Mouse (Mus musculus): ENCODE results near the gene Ctsd.
"Not testable (repeated sequence)": the region's sequence is repeated elsewhere in the genome, so short reads cannot be mapped to it uniquely, and the experiment has no call there.

The Ctsd gene

DNA sequence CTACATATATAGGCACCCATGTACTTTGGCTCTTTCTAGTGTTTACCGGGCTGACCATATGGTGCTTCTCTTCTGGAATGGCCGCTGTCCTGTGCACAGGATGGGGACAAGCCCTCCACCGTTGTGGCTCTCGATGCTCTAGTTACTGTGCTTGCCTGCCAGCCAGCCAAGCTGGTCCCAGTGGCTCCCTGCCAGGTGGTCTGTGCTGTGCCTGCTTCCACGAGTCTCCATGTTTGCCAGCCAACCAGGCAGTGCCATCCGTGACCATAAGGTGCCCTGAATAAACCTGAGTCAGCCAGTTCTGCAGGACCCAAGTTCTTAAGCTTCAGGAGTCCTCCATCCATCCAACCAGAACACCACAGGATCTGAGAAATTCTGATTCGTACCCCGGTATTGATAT is 52.7 kb downstream of the Ctsd start:
- no peak for DNase-seq (ENCODE audit: low spot score in 2 of 2)

- DNase-seq (ENCODE audit: low spot score in 2 of 2) = peak; percentile 77 to 80
Measured at GRCm38 (mm10) chr7:142334246-142334645, 53.6 kb downstream of the Ctsd start.

DNA sequence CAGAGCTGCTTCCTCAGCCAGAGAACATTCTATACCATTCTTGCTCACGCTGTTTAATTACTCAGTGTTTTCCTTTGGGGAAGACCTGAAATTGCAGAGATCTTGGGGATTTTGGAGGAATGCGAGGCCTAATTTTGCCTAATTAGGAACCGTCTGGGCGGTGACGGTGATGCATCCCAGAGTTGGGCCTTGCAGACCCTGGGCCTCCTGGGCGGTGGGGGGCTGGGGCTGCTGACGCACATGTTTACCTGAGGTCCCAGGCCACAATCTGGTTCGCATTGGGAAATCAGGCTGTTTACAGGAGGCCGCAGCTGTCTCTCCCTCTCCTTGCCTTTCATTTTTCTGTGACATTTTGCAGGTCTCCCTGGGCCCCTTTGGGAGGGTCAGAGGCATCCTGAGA is 55.1 kb downstream of the Ctsd start:
- not testable (repeated sequence) for DNase-seq (ENCODE audit: low spot score in 2 of 2)

DNA sequence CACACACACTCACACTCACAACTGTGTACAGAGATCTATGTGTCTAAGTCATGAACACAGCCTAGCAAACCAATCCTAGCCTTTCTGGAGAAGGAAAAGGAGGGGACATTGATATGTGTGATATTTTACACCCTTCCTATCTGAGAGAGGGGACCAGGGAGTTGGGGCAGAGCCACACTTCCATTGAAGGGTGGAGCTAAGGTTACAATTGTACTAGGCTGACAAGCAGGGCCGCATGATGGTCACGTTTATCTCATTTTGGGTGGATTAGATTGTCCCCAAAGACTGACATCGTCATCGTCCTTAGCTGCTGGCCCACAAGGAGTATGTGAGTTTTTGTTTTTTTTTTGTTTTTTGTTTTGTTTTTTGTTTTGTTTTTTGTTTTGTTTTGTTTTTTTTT is 56.6 kb downstream of the Ctsd start:
- no peak for DNase-seq (ENCODE audit: low spot score in 2 of 2)

DNA sequence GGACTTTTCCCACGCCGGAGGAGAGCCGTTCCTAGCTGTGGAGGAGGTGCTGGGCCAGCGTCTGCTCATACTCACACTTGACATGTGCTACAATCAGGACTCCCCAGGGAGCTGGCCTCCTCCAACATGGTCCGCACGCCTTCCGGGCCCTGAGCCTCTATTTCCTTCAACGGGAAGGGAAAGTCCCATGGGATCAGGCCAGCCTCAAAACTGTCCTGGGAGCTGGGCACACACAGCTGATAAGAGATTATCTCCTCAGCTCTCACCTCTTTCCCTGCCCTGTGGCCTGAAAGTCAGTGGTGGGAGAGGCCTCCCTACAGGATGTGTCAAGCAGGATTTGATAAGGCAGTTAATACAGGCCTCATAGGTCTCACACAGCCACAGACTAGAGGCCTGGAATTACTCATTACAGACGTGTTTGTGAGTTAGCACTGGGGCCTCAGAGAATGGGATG is 57.5 kb downstream of the Ctsd start:
- no peak for DNase-seq (ENCODE audit: low spot score in 2 of 2)

DNA sequence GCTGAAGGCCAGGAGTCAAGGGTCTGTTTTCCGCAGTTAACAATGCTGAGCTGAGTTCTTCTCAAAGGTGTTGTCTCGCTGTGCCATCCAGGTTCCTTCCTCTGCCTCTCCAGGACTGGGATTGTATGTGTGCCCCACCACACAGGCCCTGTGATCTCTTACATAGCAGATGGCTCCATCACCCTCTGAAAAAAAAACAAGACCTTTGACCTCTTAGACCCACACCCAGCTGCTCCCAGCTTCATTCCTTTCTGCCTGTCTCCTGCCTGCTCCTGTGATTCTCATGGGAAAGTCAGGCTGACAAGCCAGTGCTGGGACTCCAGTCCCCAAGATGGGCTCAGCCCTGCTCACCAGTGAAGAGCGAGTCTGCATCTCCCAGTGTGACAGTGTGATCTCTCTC is 59.3 kb downstream of the Ctsd start:
- DNase-seq (ENCODE audit: low spot score in 2 of 2) = no peak

DNA sequence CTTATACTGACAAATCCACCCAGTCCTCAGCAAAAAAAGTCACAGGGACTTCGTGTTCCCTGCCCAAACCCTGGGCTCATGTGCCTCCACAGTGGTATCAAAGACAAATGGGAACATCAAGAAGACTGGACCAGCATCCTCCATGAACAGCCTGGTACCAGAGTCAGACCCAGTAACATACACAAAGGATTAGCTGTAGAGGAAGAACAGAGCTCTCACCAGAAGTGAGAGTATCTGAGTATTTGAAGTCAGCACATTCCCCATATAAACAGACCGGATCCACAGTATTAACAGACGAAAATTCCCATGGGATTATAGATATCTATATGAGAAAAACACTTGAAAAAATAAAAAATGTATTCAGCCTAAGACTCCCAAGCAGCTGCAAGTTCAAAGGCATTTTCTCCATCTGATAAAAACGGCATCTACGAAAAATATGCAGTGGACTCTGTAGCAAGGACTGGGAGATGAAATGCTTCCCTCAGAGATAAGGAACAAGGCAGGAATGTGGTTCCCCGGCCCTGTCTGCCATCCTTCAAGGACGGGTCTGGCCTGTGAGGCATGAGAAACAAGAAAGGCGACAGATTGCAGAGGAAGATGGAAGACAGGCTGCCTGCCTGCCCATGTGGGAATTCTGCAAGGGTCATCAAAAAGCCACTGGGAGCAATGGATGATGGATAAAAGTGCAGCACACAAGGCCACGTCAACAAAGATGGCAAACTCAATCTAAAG is 61.0 kb downstream of the Ctsd start:
- no peak for DNase-seq (ENCODE audit: low spot score in 2 of 2)

Data from right cerebral cortex, postnatal 36 days (tissue).